Mouse (Mus musculus) heart, embryonic 12.5 days (tissue): Measurements from ENCODE around the gene D630003M21Rik. TPM values are rescaled to one million over a fixed set of nuclear protein-coding genes. Genes with fewer than 3 reads are reported as not detected.

Source experiments
- ATAC-seq: fragments of 200-750 bp; cut with Nextera tagmentation; 2 replicates; pipeline ENCODE4 v1.8.0; 2017; ENCODE audit warnings: moderate TSS enrichment, moderate library complexity; ENCODE audit not compliant: insufficient number of reproducible peaks, low FRiP score
- H3K27ac ChIP-seq: fragments of 300-500 bp; sonication (generic); 2 replicates; pipeline ENCODE4 v1.5.1; 2016; ENCODE audit warnings: mild to moderate bottlenecking, moderate library complexity; ENCODE audit not compliant: poor library complexity, severe bottlenecking
- H3K27me3 ChIP-seq: fragments of 300-500 bp; sonication (generic); replicated peaks from 2 replicates; pipeline ENCODE4 v1.6.1; 2016; ENCODE audit warnings: mild to moderate bottlenecking, moderate library complexity
- H3K36me3 ChIP-seq: fragments of 300-500 bp; sonication (generic); 2 replicates; pipeline ENCODE4 v1.6.1; 2016; ENCODE audit warnings: mild to moderate bottlenecking, moderate library complexity
- H3K4me1 ChIP-seq: fragments of 300-500 bp; sonication (generic); replicated peaks from 2 replicates; pipeline ENCODE4 v1.6.1; 2016; ENCODE audit warnings: mild to moderate bottlenecking
- H3K4me2 ChIP-seq: fragments of 300-500 bp; sonication (generic); 2 replicates; pipeline ENCODE4 v1.6.1; 2016; ENCODE audit warnings: mild to moderate bottlenecking, moderate library complexity
- H3K4me3 ChIP-seq: fragments of 300-500 bp; sonication (generic); 2 replicates; pipeline ENCODE4 v1.5.1; 2016; ENCODE audit warnings: mild to moderate bottlenecking
- H3K9ac ChIP-seq: fragments of 300-500 bp; sonication (generic); 2 replicates; pipeline ENCODE4 v1.6.1; 2016; ENCODE audit warnings: mild to moderate bottlenecking, moderate library complexity
- H3K9me3 ChIP-seq: fragments of 300-500 bp; sonication (generic); replicated peaks from 2 replicates; pipeline ENCODE4 v1.6.1; 2016; ENCODE audit warnings: mild to moderate bottlenecking, moderate library complexity
- WGBS: fragments of 180-500 bp; shearing (Covaris S2); methylation state at CpG from one replicate; pipeline ENCODE4 v1.1.7; 2016; 5-methylcytosine and 5-hydroxymethylcytosine counted together
- polyA plus RNA-seq: library from polyadenylated mRNA; unstranded; fragments of >200 nt; fragmentation: Nextera tagmentation; extraction: Ambion mirVana; gene quantifications from 2 replicates; pipeline ENCODE4 v1.2.1, GENCODE M21; 2016

Gene D630003M21Rik
- 1.1 and 1.5 TPM in 2 replicates for polyA plus RNA-seq

DNA sequence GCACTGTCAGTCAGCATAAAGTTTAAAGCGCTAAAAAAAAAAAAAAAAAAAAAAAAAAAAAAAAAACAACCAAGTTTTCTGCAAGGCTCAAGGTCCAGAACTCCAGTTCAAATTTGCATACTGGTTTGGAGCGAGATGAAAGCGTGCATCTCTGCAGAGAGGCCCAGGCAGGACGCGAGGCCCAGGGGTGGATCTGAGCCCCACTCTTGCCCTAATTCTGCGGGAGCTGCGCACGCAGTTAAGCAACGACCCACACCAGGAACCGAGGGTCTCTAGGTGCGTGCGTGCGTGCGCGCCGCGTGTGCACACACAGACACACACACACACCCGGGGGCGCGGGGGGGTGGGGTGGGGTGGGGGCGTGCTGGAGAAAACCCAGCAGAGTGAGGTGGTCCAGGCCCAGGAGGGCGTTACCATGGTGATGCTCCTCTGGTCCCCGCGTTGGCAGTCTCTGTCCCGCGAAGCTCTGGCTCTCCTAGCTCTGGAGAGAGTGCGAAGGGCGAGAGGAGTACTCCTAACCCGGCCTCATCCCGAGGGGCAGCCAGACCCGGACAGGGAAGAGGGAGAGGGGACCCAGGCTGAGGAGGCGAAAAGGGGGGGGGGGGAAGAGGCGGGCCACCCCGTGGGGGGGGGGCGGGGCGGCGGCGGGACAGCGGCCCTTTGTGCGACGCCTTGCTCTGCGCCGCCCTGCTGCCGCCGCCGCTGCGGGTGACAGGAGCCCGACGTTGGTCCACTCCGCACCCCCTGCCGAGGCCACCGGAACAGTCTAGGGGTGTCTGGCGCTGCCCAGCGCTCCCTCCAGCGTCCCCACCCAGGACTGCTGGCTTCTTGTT is at the start of gene D630003M21Rik:
D630003M21Rik (minus strand) TSS at position 553 of the 833 bp plus-strand sequence.
- Histone ChIP-seq H3K4me1 (peaks cover 18% of the 10 kb centered on the region), H3K27me3 (peaks cover 22% of the 10 kb centered on the region), H3K4me2 (peak within 1 kb of the TSS; percentile 95), H3K4me3 (peak within 1 kb of the TSS; percentile 50), H3K36me3 (no peaks in the 10 kb centered on the region), H3K9ac (peak within 1 kb of the TSS; percentile 64), H3K27ac (no peak within 1 kb of the TSS), H3K9me3 (no peaks in the 10 kb centered on the region)
- WGBS: 2% methylated on average over 40 of the region's 55 CpGs
- ATAC-seq: peak; percentile 71

DNA sequence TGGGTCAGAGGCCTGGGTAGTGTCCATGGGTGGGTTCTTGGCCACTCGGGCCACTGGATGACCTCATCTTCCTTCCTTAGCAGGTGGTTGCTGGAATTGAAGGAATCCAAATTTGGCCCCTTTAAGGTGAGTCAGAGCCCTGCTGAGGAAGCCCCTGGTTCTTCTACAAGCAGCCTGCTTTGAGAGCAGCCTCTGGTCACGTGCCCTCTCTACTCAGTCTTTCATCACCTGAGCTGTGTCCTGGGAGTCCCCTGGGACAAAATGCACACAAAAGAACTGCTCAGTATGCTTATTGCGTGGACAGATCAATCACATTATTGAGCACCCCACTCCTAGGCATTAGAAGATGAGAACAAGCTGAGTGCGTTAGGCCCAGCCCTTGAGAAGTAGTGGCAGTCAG is 47.9 kb upstream of the D630003M21Rik start:
- 60% methylated on average over 4 of the region's 4 CpGs for WGBS
- Histone ChIP-seq H3K36me3 (no peaks in the 10 kb centered on the region), H3K9ac (no peak overlapping the region), H3K4me3 (no peak overlapping the region), H3K27me3 (peaks cover 2% of the 10 kb centered on the region), H3K4me1 (peaks cover 3% of the 10 kb centered on the region; the same call in 1 of the 2 replicates), H3K4me2 (no peak overlapping the region), H3K27ac (no peak overlapping the region), H3K9me3 (no peaks in the 10 kb centered on the region)
- no peak for ATAC-seq

DNA sequence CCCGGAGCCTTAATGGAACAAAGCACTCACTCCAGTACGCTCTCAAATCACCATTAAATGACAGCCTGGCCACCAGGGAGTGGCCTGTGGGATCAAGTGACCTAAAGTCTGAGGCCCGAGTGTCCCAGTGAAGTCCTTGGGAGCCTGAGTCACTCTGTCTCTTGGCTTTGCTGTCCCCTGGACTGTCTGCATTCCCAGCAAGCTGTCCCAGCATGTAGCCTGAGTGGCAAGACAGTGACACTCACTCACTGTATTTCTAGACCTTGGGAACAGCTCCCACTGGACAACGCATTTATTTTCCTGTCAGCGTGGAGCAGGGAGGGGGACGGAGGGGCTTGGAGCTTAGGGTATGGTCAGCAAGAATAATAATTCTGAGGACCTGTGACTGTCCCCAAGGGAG is 47.4 kb upstream of the D630003M21Rik start:
- whole genome bisulfite sequencing: 57% methylated on average over 6 of the region's 6 CpGs
- H3K9me3 ChIP-seq: no peaks in the 10 kb centered on the region
- no peak overlapping the region for H3K4me3 ChIP-seq
- no peak overlapping the region for H3K4me2 ChIP-seq
- H3K27me3 ChIP-seq: no peaks in the 10 kb centered on the region; the same call in 1 of the 2 replicates
- no peak overlapping the region for H3K9ac ChIP-seq
- peaks cover 3% of the 10 kb centered on the region; the same call in 1 of the 2 replicates for H3K4me1 ChIP-seq
- ATAC-seq: no peak
- no peaks in the 10 kb centered on the region for H3K36me3 ChIP-seq
- H3K27ac ChIP-seq: no peak overlapping the region

DNA sequence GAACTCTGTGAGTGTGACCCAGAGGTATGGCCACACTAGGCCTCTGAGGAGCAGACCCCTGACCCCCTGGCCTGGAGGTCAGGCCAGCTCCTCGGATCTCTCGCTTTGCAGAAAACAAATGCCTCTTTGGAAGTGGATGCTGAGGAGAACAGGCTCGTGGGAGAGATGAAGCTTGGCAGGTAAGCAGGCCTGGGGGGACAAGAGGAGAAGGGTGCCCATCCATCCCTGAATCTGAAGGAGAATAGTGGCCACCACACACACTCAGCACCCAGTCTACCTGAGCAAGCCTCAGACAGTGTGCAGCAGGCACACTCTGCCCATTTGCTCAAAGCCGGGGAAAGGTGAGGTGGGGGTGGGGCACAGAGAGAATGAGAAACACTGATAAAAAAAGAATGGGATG is 46.8 kb upstream of the D630003M21Rik start:
- WGBS: 80% methylated on average over 4 of the region's 4 CpGs
- Histone ChIP-seq H3K27ac (no peak overlapping the region), H3K36me3 (no peaks in the 10 kb centered on the region), H3K4me2 (no peak overlapping the region), H3K9ac (no peak overlapping the region), H3K4me3 (no peak overlapping the region), H3K9me3 (no peaks in the 10 kb centered on the region), H3K27me3 (no peaks in the 10 kb centered on the region; the same call in 1 of the 2 replicates), H3K4me1 (peaks cover 3% of the 10 kb centered on the region; the same call in 1 of the 2 replicates)
- ATAC-seq: no peak

DNA sequence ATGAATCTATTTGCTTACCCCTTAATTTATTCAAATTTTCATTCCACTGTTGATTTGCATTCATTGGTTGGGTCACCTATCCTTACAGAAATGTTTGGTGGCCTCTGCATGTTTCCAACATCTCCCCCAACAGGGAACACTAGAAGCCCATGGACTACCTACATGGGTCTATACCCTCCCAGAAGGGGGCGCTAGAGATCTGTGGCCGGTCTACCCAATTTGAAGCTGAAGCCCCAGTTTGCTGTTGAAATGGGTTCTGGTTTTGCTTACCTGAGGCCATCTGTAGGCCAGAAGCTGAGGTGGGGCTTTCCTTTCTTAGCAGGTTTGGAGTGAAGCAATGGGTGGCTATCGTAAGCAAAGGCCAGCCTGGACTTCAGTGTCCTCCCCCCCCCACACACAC is 46.3 kb upstream of the D630003M21Rik start:
- Histone ChIP-seq H3K9ac (no peak overlapping the region), H3K27me3 (no peaks in the 10 kb centered on the region; the same call in 1 of the 2 replicates), H3K36me3 (no peaks in the 10 kb centered on the region), H3K27ac (no peak overlapping the region), H3K4me3 (no peak overlapping the region), H3K4me2 (no peak overlapping the region), H3K9me3 (no peaks in the 10 kb centered on the region), H3K4me1 (peaks cover 3% of the 10 kb centered on the region; the same call in 1 of the 2 replicates)
- no peak for ATAC-seq
- 84% methylated on average over 3 of the region's 3 CpGs for WGBS

DNA sequence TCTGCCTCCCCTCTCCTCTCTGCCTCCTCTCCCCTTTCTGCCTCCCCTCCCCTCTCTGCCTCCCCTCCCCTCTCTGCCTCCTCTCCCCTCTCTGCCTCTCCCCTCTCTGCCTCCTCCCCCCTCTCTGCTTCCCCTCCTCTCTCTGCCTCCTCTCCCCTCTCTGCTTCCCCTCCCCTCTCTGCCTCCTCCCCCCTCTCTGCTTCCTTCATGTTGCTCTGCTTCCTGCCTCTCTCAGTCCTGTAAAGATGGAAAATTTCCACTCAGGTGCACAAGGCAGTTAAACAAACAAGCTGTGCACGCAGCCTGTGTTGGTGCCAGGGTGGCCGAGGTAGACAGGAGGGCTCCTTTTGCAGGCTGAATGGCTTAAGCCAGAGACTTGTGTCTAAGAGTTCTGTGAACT is 44.6 kb upstream of the D630003M21Rik start:
- no peak overlapping the region for H3K9ac ChIP-seq
- no peak overlapping the region for H3K4me3 ChIP-seq
- 39% methylated on average over 2 of the region's 2 CpGs for WGBS
- H3K4me1 ChIP-seq: peaks cover 3% of the 10 kb centered on the region; the same call in 1 of the 2 replicates
- no peaks in the 10 kb centered on the region for H3K9me3 ChIP-seq
- H3K27me3 ChIP-seq: no peaks in the 10 kb centered on the region; the same call in 1 of the 2 replicates
- no peaks in the 10 kb centered on the region for H3K36me3 ChIP-seq
- no peak overlapping the region for H3K4me2 ChIP-seq
- ATAC-seq: no peak
- no peak overlapping the region for H3K27ac ChIP-seq

DNA sequence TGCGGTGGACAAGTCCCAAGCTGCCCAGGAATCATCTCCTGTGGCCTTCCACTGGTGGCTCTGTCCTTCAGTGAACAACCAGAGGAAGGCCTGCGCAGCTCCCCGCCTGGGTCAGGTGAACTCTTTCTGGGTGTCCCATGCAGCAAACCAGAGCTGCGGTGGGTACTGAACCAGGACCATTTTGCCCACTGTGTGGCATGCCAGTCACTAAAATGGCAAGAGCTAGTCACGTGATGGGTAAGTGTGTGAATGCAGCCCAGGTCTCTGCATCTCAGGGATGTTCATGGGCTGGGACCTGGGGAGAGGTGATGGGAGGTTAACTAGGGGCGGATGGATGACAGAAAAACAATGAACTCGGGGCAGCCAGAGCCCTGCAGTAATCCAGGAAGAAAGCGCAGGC is 41.0 kb upstream of the D630003M21Rik start:
- H3K27ac ChIP-seq: no peak overlapping the region
- no peak for ATAC-seq
- WGBS: 78% methylated on average over 8 of the region's 8 CpGs
- H3K9me3 ChIP-seq: no peaks in the 10 kb centered on the region
- H3K27me3 ChIP-seq: no peaks in the 10 kb centered on the region
- H3K4me2 ChIP-seq: no peak overlapping the region
- H3K4me1 ChIP-seq: peaks cover 3% of the 10 kb centered on the region; the same call in 1 of the 2 replicates
- H3K36me3 ChIP-seq: no peaks in the 10 kb centered on the region
- no peak overlapping the region for H3K9ac ChIP-seq
- H3K4me3 ChIP-seq: no peak overlapping the region

DNA sequence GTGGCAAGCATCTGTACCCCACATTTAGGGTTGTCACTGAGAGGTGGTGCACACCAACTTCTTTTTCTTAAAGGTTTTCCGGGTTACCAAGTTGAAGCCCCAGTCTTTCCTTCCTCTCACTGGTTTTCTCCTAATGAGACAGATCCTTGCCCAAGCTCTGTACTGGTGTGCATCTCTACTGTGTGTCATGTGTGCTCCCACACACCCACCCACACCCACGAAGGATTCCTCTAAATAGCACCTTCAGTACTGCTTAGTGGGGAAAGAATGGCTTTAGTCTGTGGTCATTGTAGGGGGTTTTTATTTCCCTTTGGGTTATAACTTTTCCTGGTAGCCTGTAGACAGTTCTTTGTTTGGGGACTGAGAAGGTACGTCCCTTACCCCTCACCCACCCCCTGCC is 35.9 kb upstream of the D630003M21Rik start:
- Histone ChIP-seq H3K27me3 (peaks cover 30% of the 10 kb centered on the region), H3K9me3 (no peaks in the 10 kb centered on the region), H3K9ac (no peak overlapping the region), H3K36me3 (no peaks in the 10 kb centered on the region), H3K27ac (no peak overlapping the region), H3K4me3 (no peak overlapping the region), H3K4me2 (no peak overlapping the region), H3K4me1 (no peaks in the 10 kb centered on the region; the same call in 1 of the 2 replicates)
- no peak for ATAC-seq
- 72% methylated on average over 3 of the region's 3 CpGs for WGBS

DNA sequence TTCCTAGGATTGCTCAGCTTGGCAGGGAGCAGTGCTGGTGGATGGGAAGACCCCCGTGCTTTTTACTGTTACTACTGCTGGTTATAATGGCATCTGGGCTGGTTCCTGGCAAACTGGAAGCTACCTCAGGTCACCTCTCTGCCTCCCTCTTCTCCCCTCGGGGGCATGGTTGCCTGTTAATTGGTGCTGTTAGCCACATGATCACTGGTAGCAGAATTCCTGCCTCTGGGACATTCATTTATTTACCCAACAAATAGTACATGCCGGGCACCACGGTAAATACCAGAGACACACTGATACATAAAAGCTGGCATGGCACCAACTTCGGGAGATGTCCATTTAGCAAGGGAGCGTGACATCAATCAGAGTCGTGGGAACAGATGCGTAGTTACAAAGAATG is 30.5 kb upstream of the D630003M21Rik start:
- no peak for ATAC-seq
- no peak overlapping the region for H3K4me3 ChIP-seq
- H3K9ac ChIP-seq: no peak overlapping the region
- peaks cover 48% of the 10 kb centered on the region for H3K27me3 ChIP-seq
- H3K4me2 ChIP-seq: no peak overlapping the region
- H3K27ac ChIP-seq: no peak overlapping the region
- 74% methylated on average over 8 of the region's 8 CpGs for WGBS
- no peaks in the 10 kb centered on the region for H3K9me3 ChIP-seq
- H3K36me3 ChIP-seq: no peaks in the 10 kb centered on the region
- H3K4me1 ChIP-seq: peaks cover 14% of the 10 kb centered on the region

DNA sequence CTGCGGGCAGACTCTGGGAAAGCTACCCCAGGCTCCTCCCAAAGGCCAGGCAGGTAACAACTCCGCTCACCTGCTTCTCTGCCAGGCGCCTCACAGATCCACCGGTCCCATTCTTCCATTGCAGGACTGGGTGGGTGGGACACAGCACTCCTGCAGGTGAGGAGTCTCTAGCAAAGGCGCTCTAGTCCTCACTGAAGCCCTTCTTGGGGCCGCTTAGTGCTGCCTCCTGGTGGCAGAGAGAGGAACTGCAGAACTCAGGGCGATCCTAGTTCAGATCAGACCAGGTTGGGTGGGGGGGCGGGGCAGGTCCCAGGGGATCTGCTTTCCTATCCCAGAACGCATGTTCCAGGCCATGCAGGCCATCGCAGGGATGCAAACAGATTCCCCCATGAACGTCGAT is 29.8 kb upstream of the D630003M21Rik start:
- Histone ChIP-seq H3K27me3 (peaks cover 48% of the 10 kb centered on the region), H3K4me2 (no peak overlapping the region), H3K4me1 (peaks cover 17% of the 10 kb centered on the region), H3K9ac (no peak overlapping the region), H3K27ac (no peak overlapping the region), H3K9me3 (no peaks in the 10 kb centered on the region), H3K4me3 (no peak overlapping the region), H3K36me3 (no peaks in the 10 kb centered on the region)
- ATAC-seq: no peak
- WGBS: 11% methylated on average over 12 of the region's 12 CpGs

DNA sequence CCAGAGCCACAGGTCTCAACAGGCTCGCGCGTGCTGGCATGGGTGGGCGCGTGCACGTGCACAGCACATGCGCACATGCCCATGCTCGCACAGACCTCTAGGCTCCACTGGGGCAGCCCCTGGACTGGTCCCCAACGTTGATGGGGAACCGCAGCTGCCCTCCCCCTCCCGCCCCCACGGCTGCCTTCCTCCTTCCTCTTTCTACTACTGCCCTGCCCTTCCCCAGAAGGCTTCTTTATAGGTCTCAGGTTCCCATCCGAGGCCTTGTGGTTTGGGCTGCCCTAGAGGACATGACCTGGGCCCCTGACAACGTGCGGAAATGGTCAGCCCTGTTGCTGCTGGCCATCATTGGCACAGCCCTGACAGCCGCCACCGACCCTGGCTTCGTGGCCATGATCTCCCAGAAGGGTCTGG is 29.0 kb upstream of the D630003M21Rik start, which contains the start of gene Bpi:
Bpi (plus strand) TSS at position 90 of the 414 bp plus-strand sequence.
- Histone ChIP-seq H3K36me3 (no peaks in the 10 kb centered on the region), H3K27ac (no peak within 1 kb of the TSS), H3K9me3 (no peaks in the 10 kb centered on the region), H3K4me3 (no peak within 1 kb of the TSS), H3K4me2 (no peak within 1 kb of the TSS), H3K9ac (no peak within 1 kb of the TSS), H3K4me1 (peaks cover 22% of the 10 kb centered on the region), H3K27me3 (peaks cover 48% of the 10 kb centered on the region)
- no peak for ATAC-seq
- WGBS: 61% methylated on average over 18 of the region's 18 CpGs
